Mouse (Mus musculus) CD4-positive, CD25-positive, alpha-beta regulatory T cell, adult 2 months (primary cell): ENCODE measurements around the gene Rcan1.

ENCODE experiments used
- DNase-seq: peaks from one replicate; pipeline ENCODE4 v3.0.0-alpha.2; 2012; ENCODE audit warnings: low read depth, low spot score

The Rcan1 gene

DNA sequence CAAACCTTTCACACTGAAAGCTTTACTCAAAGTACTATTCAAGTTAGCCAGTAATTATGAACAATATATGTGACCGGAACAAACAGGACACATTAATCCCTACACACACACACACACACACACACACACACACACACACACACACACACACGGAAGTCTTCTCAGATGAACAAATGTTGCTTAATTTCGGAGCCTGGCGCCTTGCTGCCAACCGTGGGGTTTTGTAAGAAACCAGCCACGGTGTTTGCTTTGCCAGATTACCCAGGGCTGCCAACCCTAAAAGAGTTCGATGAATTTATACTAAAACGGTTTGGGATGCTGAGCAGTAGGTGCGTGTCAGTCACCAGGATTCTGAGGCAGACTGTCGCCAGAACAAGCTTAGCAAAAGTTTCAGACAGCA lies 69.5 kb downstream of the Rcan1 start:
- no peak for DNase-seq

DNA sequence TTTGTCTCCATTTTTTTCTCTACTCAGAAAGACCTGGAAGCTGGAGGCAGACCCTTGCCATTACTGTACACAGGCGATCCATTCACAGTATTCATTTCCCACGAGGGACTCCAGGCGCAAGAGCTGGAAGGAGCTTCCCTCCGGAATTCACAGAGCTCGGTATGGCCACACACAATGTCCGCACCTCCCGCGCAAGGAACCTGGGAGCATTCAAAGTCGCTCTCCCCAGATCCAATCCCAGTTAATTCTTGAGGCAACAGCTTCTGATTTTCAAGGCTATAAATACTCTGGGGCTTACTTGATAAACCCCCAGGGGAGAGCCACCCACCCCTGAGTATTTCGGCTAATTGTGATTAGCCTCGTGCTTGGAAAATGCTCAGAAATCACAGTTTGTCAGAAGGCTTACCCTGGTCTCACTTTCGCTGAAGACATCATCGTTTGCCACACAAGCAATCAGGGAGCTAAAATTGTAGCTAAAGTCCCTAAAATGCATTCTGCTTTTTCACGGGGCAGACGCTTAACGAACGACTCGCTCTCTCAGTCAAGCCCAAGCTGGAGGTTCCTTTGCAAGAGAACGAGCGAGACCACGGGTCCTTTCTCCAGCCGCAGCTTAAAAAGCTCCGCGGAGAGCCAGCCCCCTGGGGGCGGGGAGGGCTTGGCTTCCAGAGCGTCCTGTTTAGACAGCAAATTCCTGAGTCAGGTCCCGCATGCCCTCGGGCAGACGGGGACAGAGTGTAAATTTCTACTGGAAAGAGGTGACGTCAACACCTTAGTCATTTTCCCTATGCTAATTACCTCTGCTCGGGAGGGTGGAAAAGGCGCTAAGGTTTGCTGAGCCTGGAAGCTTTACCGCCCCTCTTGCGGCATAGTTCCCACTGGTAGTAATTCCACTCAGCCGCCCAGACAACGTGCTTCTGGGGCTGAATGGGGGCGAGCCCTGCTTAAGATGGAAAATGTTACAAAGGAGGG lies 70.9 kb downstream of the Rcan1 start:
- DNase-seq: peak; percentile 27

DNA sequence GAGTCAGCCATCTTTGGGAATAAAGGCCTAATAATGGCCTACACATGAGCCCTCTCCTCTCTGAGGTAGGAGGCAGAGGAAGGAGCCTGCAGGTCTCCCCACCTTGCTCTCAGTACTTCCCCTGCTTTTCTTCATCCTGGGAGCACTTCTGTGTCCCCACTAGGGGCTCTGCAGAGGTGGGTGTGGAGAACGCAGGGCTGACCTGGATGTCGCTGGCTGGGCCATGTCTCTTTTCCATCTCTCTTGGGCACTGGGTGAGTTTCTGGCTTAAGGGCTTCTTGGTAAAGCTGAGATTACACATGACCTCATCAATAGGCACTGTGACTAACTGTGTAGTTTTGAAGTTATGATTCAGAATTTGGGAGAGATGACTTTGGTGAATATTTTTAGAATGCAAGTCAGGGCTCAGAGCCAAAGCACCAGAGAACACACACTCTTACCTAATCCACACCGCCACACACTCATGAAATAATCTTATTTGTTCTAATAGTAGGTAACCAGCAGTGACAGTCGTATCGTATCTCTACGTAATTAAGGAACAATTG lies 72.0 kb downstream of the Rcan1 start:
- DNase-seq: no peak

DNA sequence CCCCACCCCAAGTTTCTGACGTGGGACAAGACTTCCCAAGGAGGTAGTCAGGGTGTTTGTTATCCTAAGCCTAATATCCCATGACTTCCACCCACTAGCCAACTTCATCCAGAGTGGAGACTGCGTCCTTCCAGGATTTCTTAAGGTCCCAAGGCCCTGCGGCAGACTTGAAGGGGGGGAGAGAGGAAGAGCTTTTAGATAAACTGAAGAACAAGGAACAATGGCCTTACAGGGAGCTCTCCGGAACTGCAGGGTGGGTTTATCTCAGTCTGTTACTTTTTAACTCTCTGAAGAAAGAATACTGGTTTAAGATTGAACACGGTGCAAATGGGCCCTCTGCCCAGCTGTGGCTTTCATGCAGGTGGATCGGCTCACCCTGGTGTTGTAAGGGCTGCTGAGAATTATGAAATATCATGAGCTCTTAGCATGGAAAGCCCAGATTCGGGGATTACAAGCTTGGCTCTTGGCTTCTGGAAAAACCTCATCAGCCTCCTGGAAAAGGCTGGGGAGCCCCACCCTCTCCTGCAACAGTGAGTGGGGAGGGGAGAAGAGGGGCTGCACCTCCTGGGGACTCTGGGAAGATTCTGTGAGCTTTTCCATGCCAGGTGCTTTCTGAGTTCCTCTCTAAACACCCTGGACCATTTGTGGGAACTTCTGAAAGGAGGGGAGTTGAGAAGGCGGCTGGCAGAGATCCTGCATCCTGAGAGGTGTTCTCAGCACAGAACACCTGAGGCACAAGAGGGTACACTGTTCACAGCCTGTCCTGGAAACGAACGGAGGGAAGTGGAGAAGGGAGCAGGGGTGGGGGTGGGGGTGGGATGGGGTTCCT lies 72.7 kb downstream of the Rcan1 start:
- no peak for DNase-seq

DNA sequence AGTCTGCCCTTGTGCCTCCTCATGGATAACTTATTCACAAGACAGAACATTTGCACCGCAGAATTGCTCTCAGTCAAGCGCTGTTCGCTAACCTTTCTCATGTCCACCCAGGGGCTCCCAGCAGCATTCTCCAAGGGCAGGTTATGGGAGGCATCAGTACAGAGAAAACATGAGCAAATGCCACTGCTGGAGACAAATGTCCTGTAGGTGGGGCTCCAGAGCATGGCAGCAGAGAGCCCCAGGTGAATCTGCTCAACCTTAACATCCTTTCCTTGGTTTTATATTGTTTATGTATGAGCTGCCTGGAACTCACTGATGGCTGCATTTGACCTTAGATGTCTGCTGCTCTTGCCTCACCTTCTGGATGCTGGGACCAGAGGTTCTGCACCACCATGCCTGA lies 76.9 kb downstream of the Rcan1 start:
- peak; percentile 18 for DNase-seq

DNA sequence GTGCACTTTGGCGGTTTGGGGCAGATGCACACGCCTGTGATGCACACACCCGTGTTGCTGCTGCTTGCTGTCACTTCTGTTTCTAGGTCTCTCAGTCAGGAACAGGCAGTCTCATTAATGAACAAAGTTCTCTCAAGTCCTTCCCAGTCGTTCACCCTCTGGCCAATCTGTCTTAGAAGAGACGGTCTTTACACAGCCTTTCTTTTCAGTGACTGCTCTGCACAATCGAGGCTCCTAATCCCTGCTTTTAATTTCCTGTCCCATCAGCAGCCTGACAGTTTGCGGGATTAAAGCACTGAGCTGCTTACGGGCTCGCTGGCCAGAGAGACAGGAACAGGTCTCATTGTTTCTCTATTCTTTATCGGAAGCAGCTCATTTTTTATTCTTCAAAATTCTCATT lies 83.0 kb downstream of the Rcan1 start:
- DNase-seq: no peak

DNA sequence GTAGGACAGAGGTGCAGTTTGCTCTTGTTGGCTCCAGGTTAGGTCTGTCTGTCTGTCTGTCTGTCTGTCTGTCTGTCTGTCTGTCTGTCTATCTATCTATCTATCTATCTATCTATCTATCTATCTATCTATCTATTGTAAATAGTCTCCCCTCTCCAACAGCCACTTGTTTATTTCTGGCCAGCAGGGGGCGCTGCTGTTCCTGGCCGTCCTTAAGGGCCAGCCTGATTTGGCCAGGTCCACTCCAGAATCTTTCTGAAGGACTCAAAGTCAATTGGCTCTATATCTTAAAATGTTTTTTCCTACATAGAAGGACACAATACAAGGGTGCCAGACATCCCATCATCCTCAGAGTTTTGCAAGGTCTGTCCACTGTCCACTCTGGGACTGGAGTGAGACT lies 85.6 kb downstream of the Rcan1 start:
- DNase-seq: peak; percentile 65

DNA sequence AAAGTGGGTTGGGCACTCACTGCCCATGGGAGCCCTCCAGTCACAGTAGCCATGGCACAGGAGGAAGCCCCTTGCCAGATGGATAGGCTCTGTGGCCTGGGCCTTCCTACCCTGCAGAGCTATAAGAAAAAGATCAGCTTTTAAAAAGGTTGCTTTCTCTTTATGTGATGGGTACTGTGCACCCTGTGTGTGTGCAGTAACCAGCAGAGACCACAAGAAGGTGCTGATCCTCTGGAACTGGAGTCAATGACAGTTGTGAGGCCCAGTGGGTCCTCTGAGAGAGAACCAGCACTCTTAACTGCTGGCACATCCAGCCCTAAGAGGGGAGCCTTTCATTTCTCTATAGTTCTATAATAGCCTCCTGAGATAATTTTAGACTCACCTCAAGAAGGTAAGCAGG lies 87.3 kb downstream of the Rcan1 start:
- no peak for DNase-seq

DNA sequence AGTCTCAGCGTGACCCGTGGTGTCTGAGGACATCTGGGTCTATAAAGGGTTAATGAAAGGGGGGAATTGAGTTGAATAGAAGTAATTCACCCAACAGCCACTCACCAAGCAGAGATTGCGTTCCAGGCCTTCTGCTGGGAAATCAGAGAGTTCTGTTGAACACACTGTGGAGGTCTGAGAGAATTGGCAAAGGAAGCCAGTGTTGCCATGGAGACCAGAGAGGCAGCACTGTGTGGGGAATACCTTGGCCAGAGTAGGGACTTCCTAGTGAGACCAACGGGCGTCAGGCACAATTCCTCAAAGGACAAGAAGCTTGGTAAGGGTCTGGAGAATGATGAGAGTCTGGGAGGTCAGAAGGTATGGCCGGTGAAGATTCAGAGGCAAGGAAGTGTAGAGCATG lies 88.2 kb downstream of the Rcan1 start:
- no peak for DNase-seq

DNA sequence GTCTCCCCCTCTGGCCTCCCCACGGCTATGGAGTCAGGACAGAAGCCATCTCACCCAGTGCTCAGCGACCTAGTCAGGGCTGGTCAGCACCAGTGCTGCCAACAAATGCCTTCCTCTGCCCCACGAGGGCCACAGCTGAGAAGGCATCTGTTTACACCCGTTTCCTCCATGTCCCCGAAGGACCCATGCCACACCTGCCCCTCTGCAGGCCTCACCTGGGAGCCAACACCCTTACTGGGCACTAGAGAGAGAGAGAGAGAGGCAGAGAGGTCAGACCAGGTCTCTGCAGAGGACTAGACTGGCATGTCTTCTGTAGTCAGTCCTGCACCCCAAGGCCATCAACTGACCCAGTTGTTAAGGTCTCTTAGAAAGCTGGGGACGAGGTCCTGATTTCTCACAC lies 89.6 kb downstream of the Rcan1 start:
- DNase-seq: no peak

DNA sequence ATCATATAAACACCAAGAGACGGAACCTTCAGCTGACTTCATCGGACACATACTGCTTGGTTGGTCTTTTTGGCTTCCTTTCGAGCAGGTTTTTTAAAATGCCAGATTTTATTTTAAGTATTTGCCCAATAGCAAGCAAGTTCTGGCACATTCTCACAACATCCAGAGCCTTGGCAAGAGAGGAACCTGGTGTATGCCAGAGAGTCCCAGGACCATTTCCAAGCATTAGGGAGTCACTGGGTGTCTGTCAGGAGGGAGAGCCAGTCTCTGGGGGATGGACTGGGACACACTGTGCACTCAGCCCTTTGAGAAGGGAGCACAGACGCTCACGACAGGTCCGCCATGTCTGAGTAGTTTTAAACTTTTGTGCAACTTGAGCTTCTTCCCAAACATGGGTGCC lies 93.7 kb downstream of the Rcan1 start:
- DNase-seq: no peak

DNA sequence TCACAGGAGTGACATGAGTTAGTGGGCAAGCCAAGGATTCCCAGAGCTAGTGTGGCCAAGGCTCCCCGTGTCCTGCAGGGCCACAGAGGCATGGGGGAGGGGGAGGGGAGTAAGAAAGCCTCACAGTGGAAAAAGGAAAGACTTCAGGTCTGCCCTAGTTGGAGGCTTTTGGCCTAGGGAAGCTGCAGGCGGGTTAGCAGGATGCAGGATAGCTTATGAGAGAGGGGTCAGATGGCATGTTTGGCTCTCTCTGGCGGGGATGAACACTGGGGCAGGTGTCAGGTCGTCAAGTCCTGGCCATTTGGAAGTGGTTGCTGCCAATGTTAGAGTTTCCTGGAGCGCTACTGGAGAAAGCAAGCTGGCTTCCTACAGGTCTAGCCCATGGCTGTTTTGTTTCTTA lies 99.0 kb downstream of the Rcan1 start:
- no peak for DNase-seq

DNA sequence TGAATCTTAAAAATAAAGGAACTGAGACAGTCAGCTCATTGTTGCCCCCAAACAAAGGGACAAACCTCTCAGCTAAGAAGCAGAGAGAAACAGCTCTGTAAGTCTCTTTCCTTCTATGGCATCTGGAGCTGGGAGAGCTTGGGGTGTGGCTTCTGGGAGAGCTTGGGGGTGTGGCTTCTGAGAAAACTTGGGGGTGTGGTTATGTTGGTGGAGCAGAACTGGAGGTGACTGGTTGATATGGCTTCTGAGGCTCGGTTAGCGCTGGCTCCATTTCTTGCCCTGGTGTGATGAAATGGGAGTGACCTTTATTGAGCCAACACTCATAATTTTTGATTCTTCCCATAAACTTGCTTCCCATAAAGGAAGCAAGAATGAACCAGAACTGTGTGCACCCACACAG lies 101.4 kb downstream of the Rcan1 start:
- DNase-seq: no peak

DNA sequence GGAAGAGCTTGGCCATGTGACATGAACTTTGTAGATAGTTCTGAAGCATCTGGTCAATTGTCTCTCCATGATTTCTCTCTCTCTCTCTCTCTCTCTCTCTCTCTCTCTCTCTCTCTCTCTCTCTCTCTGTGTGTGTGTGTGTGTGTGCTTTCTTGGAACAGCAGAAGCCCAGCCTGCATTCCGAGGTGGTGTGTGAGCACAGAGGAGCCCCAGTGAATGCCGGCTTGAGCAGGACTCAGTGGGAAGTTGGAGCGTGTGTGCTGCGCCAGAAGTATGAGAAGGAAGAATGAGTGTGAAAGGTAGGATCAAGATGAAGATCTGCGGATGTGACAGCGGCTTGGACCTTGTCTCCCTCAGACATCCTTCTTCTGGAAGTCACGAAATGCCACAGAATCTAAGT lies 105.2 kb downstream of the Rcan1 start:
- DNase-seq: no peak

DNA sequence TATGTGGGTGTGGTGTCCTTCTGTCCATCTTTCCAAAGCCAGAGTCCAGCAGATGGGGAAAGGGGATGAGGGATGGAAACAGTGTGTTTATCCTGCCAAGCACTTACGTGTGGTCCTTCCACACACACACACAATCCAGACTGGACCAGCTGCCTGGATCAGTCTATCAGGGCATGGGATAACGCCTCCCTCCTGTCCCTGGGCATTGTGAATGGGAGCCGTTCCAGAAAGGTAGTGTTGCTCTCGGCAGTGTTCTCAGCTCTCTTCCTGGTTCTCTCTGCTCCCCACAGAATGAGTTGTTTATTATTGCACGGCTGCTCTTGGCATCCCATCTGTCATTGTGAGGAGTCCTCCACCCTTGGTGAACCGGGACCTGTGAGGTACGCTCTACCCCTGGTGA lies 110.0 kb downstream of the Rcan1 start:
- no peak for DNase-seq

DNA sequence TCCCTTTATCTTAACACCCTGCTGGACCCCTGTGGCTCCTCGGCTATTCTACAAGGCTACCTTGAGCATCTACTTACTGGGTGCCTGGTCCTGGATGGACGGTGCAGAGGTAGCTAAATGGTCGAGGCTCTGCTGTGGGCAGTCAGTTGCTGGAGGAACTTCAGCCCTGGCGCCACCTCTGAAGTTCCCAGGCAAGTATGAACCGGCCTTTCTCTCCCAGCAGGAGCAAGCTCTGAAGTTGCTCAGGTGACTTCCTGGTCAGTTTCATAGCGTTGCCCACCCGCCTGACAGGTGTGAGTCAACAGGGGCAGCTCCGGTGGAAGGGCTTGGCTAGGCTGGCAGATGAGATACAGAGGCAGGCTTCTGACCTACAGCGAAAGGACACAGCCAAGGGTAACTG lies 111.4 kb downstream of the Rcan1 start, which contains the start of gene Kcne1:
Gene Kcne1, minus strand, starts transcription at position 240 of the 400 bp plus-strand sequence.
- no peak for DNase-seq

DNA sequence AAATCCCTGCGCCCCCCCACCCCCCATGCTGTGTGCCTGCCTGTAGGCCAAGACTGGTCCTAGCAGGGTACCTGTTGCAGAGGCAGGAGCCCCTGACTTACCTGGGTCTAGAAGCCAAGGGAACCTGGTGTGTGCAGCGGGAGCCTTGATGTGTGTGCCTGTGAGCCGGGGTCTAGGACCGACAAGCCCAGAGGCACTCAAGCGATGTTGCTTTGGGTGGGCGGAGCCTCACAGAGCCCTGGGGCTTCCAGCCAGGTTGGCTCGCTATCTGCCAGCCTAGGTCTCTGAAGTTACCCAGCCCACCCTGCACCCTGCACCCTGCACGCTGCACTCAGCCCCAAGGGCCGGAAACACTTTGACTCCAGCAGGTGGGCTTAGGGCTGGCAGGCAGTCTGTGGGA lies 111.9 kb downstream of the Rcan1 start:
- no peak for DNase-seq

DNA sequence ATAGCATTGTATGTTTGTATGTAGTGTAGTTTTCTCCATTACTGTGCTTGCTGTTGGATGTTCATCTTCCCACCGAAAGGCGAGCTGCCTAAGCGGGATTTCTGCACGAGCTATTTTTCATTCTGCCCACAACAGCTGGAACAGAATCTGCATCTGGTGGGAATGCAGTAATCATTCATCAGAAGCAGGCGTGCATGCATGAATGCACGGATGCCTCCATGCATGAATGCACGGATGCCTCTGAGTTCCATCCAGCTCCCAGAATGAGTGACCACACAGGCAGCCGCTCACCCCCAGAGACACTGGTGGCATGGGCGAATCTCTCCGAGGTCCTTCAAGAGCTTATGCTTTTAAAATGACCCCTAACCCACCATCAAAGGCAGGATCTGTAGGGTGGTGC lies 113.1 kb downstream of the Rcan1 start:
- no peak for DNase-seq

DNA sequence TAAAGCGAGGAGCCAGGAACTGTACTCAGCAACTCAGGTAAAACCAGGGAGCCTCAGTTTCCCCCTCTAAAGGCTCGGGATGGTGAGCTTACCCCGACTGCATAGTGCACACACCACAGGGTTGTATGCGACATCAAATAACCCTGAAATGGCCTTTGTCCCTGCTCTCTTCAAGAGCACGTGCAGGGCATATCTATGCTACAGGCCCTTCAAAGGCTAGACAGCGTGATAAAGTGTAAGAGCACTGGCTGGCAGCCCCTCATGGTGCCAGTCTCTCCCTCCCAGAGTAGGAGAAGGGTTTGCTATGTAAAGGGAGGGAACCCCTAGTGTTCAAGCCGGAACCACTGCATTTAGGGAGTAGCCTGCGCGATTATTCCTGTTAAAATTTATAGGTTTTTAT lies 113.6 kb downstream of the Rcan1 start:
- no peak for DNase-seq

DNA sequence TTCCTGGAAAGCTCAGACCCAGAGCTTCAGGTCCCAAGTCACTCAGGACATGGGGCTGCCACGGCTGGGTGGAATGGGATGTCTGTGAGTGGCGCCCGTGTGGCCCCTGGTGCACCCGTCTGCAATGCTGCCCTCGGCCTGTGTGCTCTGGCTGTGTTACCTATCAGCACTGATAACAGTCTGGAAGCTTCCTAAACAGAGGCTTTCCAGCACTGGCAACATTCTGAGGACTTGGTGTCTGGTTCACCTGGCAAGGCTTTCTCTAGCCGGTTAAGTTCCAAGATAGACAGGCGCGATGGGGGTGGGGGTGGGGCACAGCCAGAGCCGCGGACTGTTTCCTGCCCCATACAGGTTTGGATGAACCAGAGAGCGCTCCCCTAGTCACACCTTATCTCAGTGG lies 114.7 kb downstream of the Rcan1 start:
- DNase-seq: no peak

DNA sequence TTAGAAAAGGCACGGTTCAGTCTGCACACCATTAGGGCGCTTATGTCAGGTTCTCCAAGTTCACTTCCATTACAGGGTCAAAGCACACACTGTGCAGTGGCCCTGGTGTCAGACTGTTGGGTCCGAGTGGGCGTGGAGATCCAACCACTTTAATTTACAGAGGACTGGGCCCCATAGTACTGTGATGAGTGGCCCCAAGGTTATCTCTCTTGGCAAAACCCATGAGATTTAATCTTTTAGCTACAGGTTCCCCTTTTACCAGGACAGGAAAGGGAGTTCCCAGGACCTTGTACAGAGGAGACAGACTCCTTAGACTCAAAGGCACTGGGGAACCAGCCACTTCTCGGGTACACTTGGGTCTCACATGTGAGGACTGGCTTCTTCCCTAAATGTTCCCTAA lies 115.3 kb downstream of the Rcan1 start:
- no peak for DNase-seq

DNA sequence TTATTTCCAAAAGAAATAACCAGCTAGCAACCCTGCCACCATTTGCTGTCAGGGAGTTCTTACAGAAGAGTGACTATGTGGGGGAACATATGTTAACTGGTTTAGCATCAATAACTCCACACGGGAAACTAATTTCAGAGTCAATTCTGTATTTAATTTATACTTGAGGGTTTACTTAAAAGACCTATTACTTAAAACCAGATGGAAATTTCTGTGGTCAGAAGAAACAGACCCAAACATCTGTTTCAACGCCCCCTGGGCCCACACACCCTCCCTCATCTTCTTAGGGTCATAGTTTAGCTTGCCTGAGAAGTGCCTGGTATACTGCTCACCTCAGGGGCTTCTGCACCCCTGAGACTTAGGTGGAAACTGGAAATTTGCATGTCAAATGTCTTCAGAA lies 116.8 kb downstream of the Rcan1 start:
- DNase-seq: no peak
